Mouse (Mus musculus): ENCODE data around the gene Ndufc1.

DNA sequence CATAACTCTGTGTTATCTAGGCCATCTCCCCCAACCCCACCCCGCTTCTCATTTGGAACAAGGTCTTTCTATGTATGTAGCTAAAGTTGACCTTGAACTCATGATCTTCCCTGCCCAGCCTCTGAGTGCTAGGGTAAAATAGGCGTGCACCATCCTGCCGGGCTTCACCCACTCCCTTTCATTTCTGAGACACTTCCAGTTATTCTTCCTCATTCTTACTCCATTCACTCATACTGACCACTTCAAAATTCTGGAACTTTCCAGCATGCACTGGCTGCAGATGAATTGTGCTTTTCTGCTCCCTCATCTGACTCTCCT, 21.7 kb downstream of the Ndufc1 start:
- TF ChIP-seq CTCF (IDR thresholded peaks at IDR 0.05; ENCODE audit: low read depth): no peak
- TF ChIP-seq EP300 (IDR thresholded peaks at IDR 0.05; ENCODE audit: low read depth): no peak

Measured in liver, embryonic 14.5 days (tissue).